In genomic region chr7:43778176-43778970, GRCm38 (mm10) we compare ENCODE assay signal across 29 mouse cellular contexts. TPM values are rescaled to one million over a fixed set of nuclear protein-coding genes. Genes with fewer than 3 reads are reported as not detected.
A peak's percentile ranks its signal among the peaks of the same experiment; 100 is the strongest.
DNase-seq lines count a peak whose midpoint lies in the region; ATAC-seq lines count a peak whose summit lies in the region.
"Had no signal": no experiment of that assay in that cellular context is flagged by ENCODE, and none has a peak within 500 bp of the region (broad histone marks: within the 10 kb centered on the region; RNA-seq: fewer than 3 reads in every experiment).

No protein-coding gene starts in this region.

- DNase-seq in heart, adult 11 months, result peak; percentile 81
- DNase-seq in heart, adult 9 months (ENCODE audit: low spot score in 2 of 2), result no peak
- peak; percentile 1 for DNase-seq in thymus, postnatal 14 days
- no peak for DNase-seq in thymus, postnatal 4 days
- no peak for DNase-seq in spleen, postnatal 14 days (ENCODE audit: low spot score in 2 of 2)
- DNase-seq: adrenal gland, postnatal 10 days; cerebellum, adult 11 months; cerebellum, adult 8-10 months; cerebellum, postnatal 14 days; embryo, embryonic 11 days; gastrocnemius, postnatal 14 days; heart, postnatal 36 days had no signal

- peaks cover 30% of the 10 kb centered on the region for H3K27me3 ChIP-seq in megakaryocyte, embryonic 14.5 days (replicated peaks)

- peak overlapping the region; percentile 18 for H3K4me3 ChIP-seq in megakaryocyte, embryonic 14.5 days (replicated peaks)
- H3K4me3 ChIP-seq: embryonic facial prominence, embryonic 15.5 days; forebrain, embryonic 12.5 days; heart, embryonic 13.5 days had no signal

- no peaks in the 10 kb centered on the region for H3K9me3 ChIP-seq in megakaryocyte, embryonic 14.5 days
- H3K9me3 ChIP-seq: embryonic facial prominence, embryonic 15.5 days; forebrain, embryonic 12.5 days; heart, embryonic 13.5 days had no signal

- H3K36me3 ChIP-seq in megakaryocyte, embryonic 14.5 days (replicated peaks; ENCODE audit: low read length), result no peaks in the 10 kb centered on the region
- H3K36me3 ChIP-seq: embryonic facial prominence, embryonic 15.5 days; forebrain, embryonic 12.5 days; heart, embryonic 13.5 days had no signal

- peaks cover 20% of the 10 kb centered on the region for H3K4me1 ChIP-seq in megakaryocyte, embryonic 14.5 days

- no peak for ATAC-seq in megakaryocyte, adult 5-6 weeks (ENCODE audit: poor library complexity, severe bottlenecking)
- ATAC-seq: forebrain, embryonic 16.5 days had no signal

RNA-seq across cellular contexts. Expression of gene Klk10, which starts 2.5 kb away (rescaled TPM):
- polyA plus RNA-seq in megakaryocyte, embryonic 14.5 days (2012; ENCODE audit: insufficient read depth, low replicate concordance), result not detected in 2 replicates
- not detected in 2 replicates for total RNA-seq in megakaryocyte, adult 5-6 weeks (2015)
- total RNA-seq in megakaryocyte, adult 5-6 weeks (2017), result not detected in 2 replicates
- total RNA-seq: common myeloid progenitor, adult 5-6 weeks; MEL had no signal
- polyA plus RNA-seq: forebrain, embryonic 12.5 days had no signal

RNA-seq across cellular contexts. Expression of gene Klk11, which starts 4.0 kb away (rescaled TPM):
- polyA plus RNA-seq in megakaryocyte, embryonic 14.5 days (2012; ENCODE audit: insufficient read depth, low replicate concordance), result not detected in 2 replicates
- total RNA-seq in megakaryocyte, adult 5-6 weeks (2015), result not detected in 2 replicates
- total RNA-seq in megakaryocyte, adult 5-6 weeks (2017), result not detected in 2 replicates
- total RNA-seq: adrenal gland, postnatal 4 days; common myeloid progenitor, adult 5-6 weeks; gastrocnemius, postnatal 14 days; MEL had no signal
- polyA plus RNA-seq: brain, embryonic 14.5 days; C2C12; embryonic facial prominence, embryonic 11.5 days; forebrain, embryonic 12.5 days; forebrain, embryonic 16.5 days; gonadal fat pad, adult 2 months; heart, embryonic 13.5 days; heart, postnatal 0 days; hindbrain, embryonic 11.5 days had no signal

RNA-seq across cellular contexts. Expression of gene Klk12, which starts 9.7 kb away (rescaled TPM):
- polyA plus RNA-seq in megakaryocyte, embryonic 14.5 days (2012; ENCODE audit: insufficient read depth, low replicate concordance), result not detected in 2 replicates
- total RNA-seq in megakaryocyte, adult 5-6 weeks (2015), result not detected in 2 replicates
- total RNA-seq in megakaryocyte, adult 5-6 weeks (2017), result not detected in 2 replicates
- total RNA-seq: adrenal gland, postnatal 10 days; adrenal gland, postnatal 4 days; common myeloid progenitor, adult 5-6 weeks; gastrocnemius, adult 18-20 months; gastrocnemius, postnatal 14 days; heart, adult 8-10 months; heart, postnatal 36 days; MEL had no signal
- polyA plus RNA-seq: brain, embryonic 14.5 days; C2C12; embryonic facial prominence, embryonic 11.5 days; forebrain, embryonic 12.5 days; forebrain, embryonic 16.5 days; gonadal fat pad, adult 2 months; heart, embryonic 13.5 days; heart, postnatal 0 days; hindbrain, embryonic 11.5 days had no signal

RNA-seq across cellular contexts. Expression of gene Klk9, which starts 13.3 kb away (rescaled TPM):
- polyA plus RNA-seq in megakaryocyte, embryonic 14.5 days (2012; ENCODE audit: insufficient read depth, low replicate concordance), result not detected in 2 replicates
- total RNA-seq in megakaryocyte, adult 5-6 weeks (2015), result not detected in 2 replicates
- total RNA-seq in megakaryocyte, adult 5-6 weeks (2017), result not detected in 2 replicates
- total RNA-seq: adrenal gland, postnatal 10 days; adrenal gland, postnatal 4 days; common myeloid progenitor, adult 5-6 weeks; gastrocnemius, adult 18-20 months; gastrocnemius, postnatal 14 days; heart, adult 8-10 months; heart, postnatal 36 days; MEL had no signal
- polyA plus RNA-seq: brain, embryonic 14.5 days; embryonic facial prominence, embryonic 11.5 days; forebrain, embryonic 12.5 days; gonadal fat pad, adult 2 months; heart, postnatal 0 days had no signal

RNA-seq across cellular contexts. Expression of gene Klk8, which starts 19.0 kb away (rescaled TPM):
- 4.3 and 26.2 TPM in 2 replicates for polyA plus RNA-seq in megakaryocyte, embryonic 14.5 days (2012; ENCODE audit: insufficient read depth, low replicate concordance)
- total RNA-seq in megakaryocyte, adult 5-6 weeks (2015), result 10.4 and 13.7 TPM in 2 replicates
- total RNA-seq in megakaryocyte, adult 5-6 weeks (2017), result 5.0 and 10.2 TPM in 2 replicates
- total RNA-seq: MEL had no signal

Comparison
In these comparisons a context has a peak if more than half of its experiments do, and no peak if none do; other contexts are left out.
1. DNase-seq: peak in heart, adult 11 months (single experiment) and thymus, postnatal 14 days (single experiment); none in heart, adult 9 months (0 of 2), thymus, postnatal 4 days (single experiment) and spleen, postnatal 14 days (0 of 2).